Mouse (Mus musculus) CH12.LX (cell line): Measurements from ENCODE around the gene Trappc13. TPM values are rescaled to one million over a fixed set of nuclear protein-coding genes. Genes with fewer than 3 reads are reported as not detected.

Source experiments
- DNase-seq: peaks from one replicate; pipeline ENCODE4 v3.0.0-alpha.2; 2013; ENCODE audit errors: extremely low read depth
- H3K27ac ChIP-seq: 2 replicates; pipeline ENCODE4 v1.5.1; 2012; ENCODE audit warnings: low read depth, mild to moderate bottlenecking, control low read depth, moderate library complexity; ENCODE audit not compliant: insufficient read depth
- H3K27me3 ChIP-seq: replicated peaks from 2 replicates; pipeline ENCODE3; 2012; ENCODE audit warnings: inconsistent platforms
- H3K36me3 ChIP-seq, 2 experiments: replicated peaks in 1 of 2; 2 replicates each; pipeline versions ENCODE3 to v1.6.1; 2012; ENCODE audit warnings: inconsistent platforms in 1 of 2, low read length in 1 of 2, mild to moderate bottlenecking in 1 of 2, mixed read lengths in 1 of 2, moderate library complexity in 1 of 2; ENCODE audit not compliant: control insufficient read depth in 1 of 2, insufficient read depth in 1 of 2
- H3K4me1 ChIP-seq, 2 experiments: 2 replicates each; pipeline ENCODE4 v1.6.1; 2012; ENCODE audit warnings: inconsistent platforms in 1 of 2, moderate library complexity in 1 of 2; ENCODE audit not compliant: insufficient read depth in 2 of 2, control insufficient read depth in 1 of 2
- H3K4me2 ChIP-seq: 2 replicates; pipeline ENCODE4 v1.6.1; 2012; ENCODE audit warnings: low read depth, mild to moderate bottlenecking, control low read depth; ENCODE audit not compliant: poor library complexity, insufficient read depth, severe bottlenecking
- H3K4me3 ChIP-seq, 3 experiments: fragments of 150-350 bp in 1 of 3; sonication (generic) in 1 of 3; replicated peaks in 1 of 3; 2 replicates each; pipeline versions ENCODE3 to v1.5.1; 2011 to 2012; ENCODE audit warnings: low read depth in 2 of 3, low read length in 2 of 3, mild to moderate bottlenecking in 2 of 3, moderate library complexity in 2 of 3, control low read depth in 1 of 3, improper control_type of control experiment in 1 of 3, inconsistent platforms in 1 of 3, mixed read lengths in 1 of 3; ENCODE audit not compliant: poor library complexity in 1 of 3
- H3K79me2 ChIP-seq: replicated peaks from 2 replicates; pipeline ENCODE4 v1.6.1; 2012; ENCODE audit warnings: mild to moderate bottlenecking, moderate library complexity; ENCODE audit not compliant: control insufficient read depth, poor library complexity, insufficient read depth, severe bottlenecking; ENCODE audit errors: extremely low read depth
- H3K9ac ChIP-seq: 2 replicates; pipeline ENCODE4 v1.6.1; 2012; ENCODE audit warnings: low read depth, mild to moderate bottlenecking, control low read depth, moderate library complexity; ENCODE audit not compliant: insufficient read depth
- H3K9me3 ChIP-seq: replicated peaks from 2 replicates; pipeline ENCODE3; 2012; ENCODE audit warnings: low read length, inconsistent platforms, mixed read lengths
- BHLHE40 ChIP-seq: IDR thresholded peaks from 2 replicates; pipeline ENCODE4 v1.6.1; 2011; ENCODE audit warnings: mild to moderate bottlenecking, low read depth, low read length, improper control_type of control experiment
- CHD1 ChIP-seq: IDR thresholded peaks from 2 replicates; pipeline ENCODE4 v1.6.1; 2012; ENCODE audit warnings: low read depth, low read length, improper control_type of control experiment, inconsistent platforms
- CHD2 ChIP-seq: IDR thresholded peaks from 2 replicates; pipeline ENCODE4 v1.6.1; 2011; ENCODE audit warnings: low read length, improper control_type of control experiment
- CTCF ChIP-seq, 2 experiments: IDR thresholded peaks in 1 of 2; conservative IDR thresholded peaks in 1 of 2; 2 replicates each; pipeline ENCODE4 v1.5.1; 2011 to 2012; ENCODE audit warnings: low read depth in 2 of 2, low read length in 2 of 2, improper control_type of control experiment in 1 of 2, inconsistent platforms in 1 of 2, mild to moderate bottlenecking in 1 of 2, moderate library complexity in 1 of 2
- E2F4 ChIP-seq: IDR thresholded peaks from 2 replicates; pipeline ENCODE4 v1.6.1; 2011; ENCODE audit warnings: low read depth, low read length, improper control_type of control experiment; ENCODE audit not compliant: insufficient replicate concordance
- ELF1 ChIP-seq: IDR thresholded peaks from 2 replicates; pipeline ENCODE4 v1.6.1; 2014; ENCODE audit warnings: low read depth, mild to moderate bottlenecking, inconsistent platforms, low read length, improper control_type of control experiment
- EP300 ChIP-seq: IDR thresholded peaks from 2 replicates; pipeline ENCODE4 v1.6.1; 2011; ENCODE audit warnings: low read length, improper control_type of control experiment
- ETS1 ChIP-seq: conservative IDR thresholded peaks from 2 replicates; pipeline ENCODE4 v1.6.1; 2012; ENCODE audit warnings: low read depth, mild to moderate bottlenecking, inconsistent platforms, low read length, improper control_type of control experiment, moderate library complexity
- JUN ChIP-seq: IDR thresholded peaks from 2 replicates; pipeline ENCODE4 v1.6.1; 2011; ENCODE audit warnings: low read depth, mild to moderate bottlenecking, low read length, improper control_type of control experiment, moderate library complexity; ENCODE audit not compliant: insufficient read depth
- JUND ChIP-seq: conservative IDR thresholded peaks from 2 replicates; pipeline ENCODE4 v1.6.1; 2011; ENCODE audit warnings: low read depth, low read length, improper control_type of control experiment
- KAT2A ChIP-seq: IDR thresholded peaks from 2 replicates; pipeline ENCODE4 v1.6.1; 2012; ENCODE audit warnings: low read length, improper control_type of control experiment, inconsistent platforms; ENCODE audit not compliant: insufficient replicate concordance
- MEF2A ChIP-seq: IDR thresholded peaks from 2 replicates; pipeline ENCODE4 v1.6.1; 2014; ENCODE audit warnings: low read depth, mild to moderate bottlenecking, inconsistent platforms, low read length, improper control_type of control experiment, borderline replicate concordance
- NELFE ChIP-seq: IDR thresholded peaks from 2 replicates; pipeline ENCODE4 v1.6.1; 2011; ENCODE audit warnings: low read depth, low read length, improper control_type of control experiment
- NRF1 ChIP-seq: IDR thresholded peaks from 2 replicates; pipeline ENCODE4 v1.6.1; 2014; ENCODE audit warnings: low read depth, mild to moderate bottlenecking, inconsistent platforms, low read length, improper control_type of control experiment, moderate library complexity
- PAX5 ChIP-seq: IDR thresholded peaks from 2 replicates; pipeline ENCODE4 v1.6.1; 2012; ENCODE audit warnings: low read length, inconsistent platforms, mixed read lengths
- POLR2A ChIP-seq: IDR thresholded peaks from 2 replicates; pipeline ENCODE4 v1.6.1; 2011; ENCODE audit warnings: low read depth, mild to moderate bottlenecking, improper control_type of control experiment, low read length
- POLR2AphosphoS2 ChIP-seq: IDR thresholded peaks from 2 replicates; pipeline ENCODE4 v1.6.1; 2011; ENCODE audit warnings: low read depth, low read length, improper control_type of control experiment
- RAD21 ChIP-seq: IDR thresholded peaks from 2 replicates; pipeline ENCODE4 v1.6.1; 2011; ENCODE audit warnings: low read depth, mild to moderate bottlenecking, low read length, improper control_type of control experiment, moderate library complexity
- SMC3 ChIP-seq: IDR thresholded peaks from 2 replicates; pipeline ENCODE4 v1.6.1; 2011; ENCODE audit warnings: low read depth, low read length, improper control_type of control experiment
- TBP ChIP-seq: conservative IDR thresholded peaks from 2 replicates; pipeline ENCODE4 v1.6.1; 2011; ENCODE audit warnings: low read depth, low read length, improper control_type of control experiment
- TCF12 ChIP-seq: IDR thresholded peaks from 2 replicates; pipeline ENCODE4 v1.6.1; 2014; ENCODE audit warnings: low read depth, mild to moderate bottlenecking, inconsistent platforms, low read length, improper control_type of control experiment
- USF1 ChIP-seq: IDR thresholded peaks from 2 replicates; pipeline ENCODE4 v1.6.1; 2014; ENCODE audit warnings: low read depth, mild to moderate bottlenecking, inconsistent platforms, low read length, improper control_type of control experiment
- ZMIZ1 ChIP-seq: IDR thresholded peaks from 2 replicates; pipeline ENCODE4 v1.6.1; 2012; ENCODE audit warnings: low read depth, mild to moderate bottlenecking, inconsistent platforms, low read length, improper control_type of control experiment
- ZNF384 ChIP-seq: IDR thresholded peaks from 2 replicates; pipeline ENCODE4 v1.6.1; 2012; ENCODE audit warnings: low read depth, low read length, improper control_type of control experiment, inconsistent platforms
- dilution Hi-C: fragments of 300-500 bp; cut with MboI; formaldehyde crosslinking; loops from 2 replicates; pipeline ENCODE4 v1.14.3; 2020; ENCODE audit warnings: low sequenced_read_pairs; ENCODE audit not compliant: extremely low pct_unique_long_range_greater_than_20kb, extremely low pct_ligation_motif_present
- in situ Hi-C: fragments of 300-500 bp; cut with MboI; formaldehyde crosslinking; loops from 3 replicates; pipeline ENCODE4 v1.14.3; 2019; ENCODE audit warnings: low sequenced_read_pairs, low pct_ligation_motif_present, low pct_unique_long_range_greater_than_20kb, mixed read lengths
- polyA plus RNA-seq: library from polyadenylated mRNA; unstranded; fragments of >175 nt; gene quantifications from 2 replicates; pipeline ENCODE4 v1.2.1, GENCODE M21; 2012; ENCODE audit warnings: low read depth; ENCODE audit not compliant: insufficient read length
- total RNA-seq, 2 experiments: library from RNA; depleted of rRNA; stranded (reverse); fragments of 300-350 nt in 1 of 2; fragments of >200 nt in 1 of 2; gene quantifications; 2 replicates each; pipeline ENCODE4 v1.2.3; 2012 to 2014

The Trappc13 gene
- total and polyA plus RNA-seq, 3 experiments: 30.2 to 61.9 (median 34.6) TPM

- Histone ChIP-seq H3K4me2 (no peak overlapping the region), H3K9me3 (no peaks in the 10 kb centered on the region), H3K9ac (no peak overlapping the region), H3K79me2 (no peaks in the 10 kb centered on the region), H3K36me3 (peaks cover 6 to 36% of the 10 kb centered on the region in 2 experiments), H3K27me3 (no peaks in the 10 kb centered on the region), H3K27ac (no peak overlapping the region), H3K4me3 (no peak overlapping the region), H3K4me1 (peaks cover 0 to 6% of the 10 kb centered on the region in 2 experiments; a peak in 2 of 4 replicates)
- dilution Hi-C loops (no loop called here), in situ Hi-C loops (no loop called here)
- DNase-seq: no peak
- TF ChIP-seq SMC3 (no peak), ELF1 (no peak), POLR2AphosphoS2 (no peak), CHD1 (no peak), KAT2A (no peak), E2F4 (no peak), ZMIZ1 (no peak), CHD2 (no peak), TCF12 (no peak), CTCF (conservative IDR thresholded peaks at IDR 0.05 in 1 of 2, IDR thresholded peaks at IDR 0.05 in 1 of 2; ENCODE audit: low read depth in 2 of 2, low read length in 2 of 2) (no peak), USF1 (no peak), JUND (no peak), ZNF384 (no peak), NRF1 (no peak), MEF2A (no peak), POLR2A (no peak), PAX5 (no peak), TBP (no peak), NELFE (no peak), RAD21 (no peak)
These were observed 63.4 kb downstream of the Trappc13 start for GRCm38 (mm10) chr13:104114827-104115226.

- H3K27me3 ChIP-seq: no peaks in the 10 kb centered on the region
- no peaks in the 10 kb centered on the region for H3K9me3 ChIP-seq
- DNase-seq: no peak
- H3K9ac ChIP-seq: no peak overlapping the region
- dilution Hi-C loops (no loop called here), in situ Hi-C loops (no loop called here)
- no peak overlapping the region for H3K4me3 ChIP-seq
- H3K36me3 ChIP-seq: peaks cover 2 to 29% of the 10 kb centered on the region in 2 experiments
- peaks cover 4% of the 10 kb centered on the region for H3K79me2 ChIP-seq
- no peak overlapping the region for H3K27ac ChIP-seq
- H3K4me1 ChIP-seq: peaks cover 0 to 6% of the 10 kb centered on the region in 2 experiments; a peak in 2 of 4 replicates
- H3K4me2 ChIP-seq: no peak overlapping the region
- TF ChIP-seq JUND (no peak), SMC3 (peak; percentile 28), CTCF (conservative IDR thresholded peaks at IDR 0.05 in 1 of 2, IDR thresholded peaks at IDR 0.05 in 1 of 2; ENCODE audit: low read depth in 2 of 2, low read length in 2 of 2) (peak in 1 of 2 experiments; percentile 50; a peak in 2 of 4 replicates), ELF1 (no peak), E2F4 (no peak), TBP (no peak), NELFE (no peak), ZNF384 (peak; percentile 23; the same call in 1 of the 2 replicates), JUN (no peak), PAX5 (no peak), BHLHE40 (no peak), RAD21 (peak; percentile 16), EP300 (no peak), ETS1 (no peak)
These were observed 64.5 kb downstream of the Trappc13 start for GRCm38 (mm10) chr13:104113782-104114181.
